Mouse (Mus musculus): ENCODE measurements around the gene Tmem52. TPM values are rescaled to one million over a fixed set of nuclear protein-coding genes. Genes with fewer than 3 reads are reported as not detected.

Tmem52 gene
- polyA plus RNA-seq, 1 experiment from 2014 or later = 16.2 TPM

- Histone ChIP-seq H3K4me3 (ENCODE audit: low read depth, low read length) (no peak overlapping the region), H3K27ac (ENCODE audit: low read depth, low read length) (no peak overlapping the region), H3K4me2 (replicated peaks; ENCODE audit: low read depth) (no peak overlapping the region), H3K9me3 (ENCODE audit: control insufficient read depth) (no peaks in the 10 kb centered on the region), H3K4me1 (replicated peaks; ENCODE audit: control insufficient read depth, insufficient read depth, low read length) (no peaks in the 10 kb centered on the region; the same call in 1 of the 2 replicates), H3K36me3 (ENCODE audit: control insufficient read depth, insufficient read depth) (no peaks in the 10 kb centered on the region), H3K27me3 (replicated peaks; ENCODE audit: control insufficient read depth, insufficient read depth, low read length) (no peaks in the 10 kb centered on the region), H3K9ac (ENCODE audit: low read depth, low read length) (no peak overlapping the region)
- TF ChIP-seq CTCF (IDR thresholded peaks at IDR 0.05; ENCODE audit: low read depth) = no peak
- 83% methylated on average over 6 of the region's 6 CpGs for WGBS
- ATAC-seq = no peak
Measured at GRCm38 (mm10) chr4:155463611-155464010, 5.3 kb upstream of the Tmem52 start.

- no peak for TF ChIP-seq CTCF (IDR thresholded peaks at IDR 0.05; ENCODE audit: low read depth)
- H3K4me1 ChIP-seq (replicated peaks; ENCODE audit: control insufficient read depth, insufficient read depth, low read length) = no peaks in the 10 kb centered on the region; the same call in 1 of the 2 replicates
- no peak overlapping the region for H3K4me3 ChIP-seq (ENCODE audit: low read depth, low read length)
- ATAC-seq = no peak
- H3K9me3 ChIP-seq (ENCODE audit: control insufficient read depth) = no peaks in the 10 kb centered on the region
- WGBS = 83% methylated on average over 4 of the region's 4 CpGs
- no peak overlapping the region for H3K4me2 ChIP-seq (replicated peaks; ENCODE audit: low read depth)
- no peak overlapping the region for H3K27ac ChIP-seq (ENCODE audit: low read depth, low read length)
- H3K27me3 ChIP-seq (replicated peaks; ENCODE audit: control insufficient read depth, insufficient read depth, low read length) = no peaks in the 10 kb centered on the region
- no peaks in the 10 kb centered on the region for H3K36me3 ChIP-seq (ENCODE audit: control insufficient read depth, insufficient read depth)
- no peak overlapping the region for H3K9ac ChIP-seq (ENCODE audit: low read depth, low read length)
Measured at GRCm38 (mm10) chr4:155464061-155464460, 4.9 kb upstream of the Tmem52 start.

- TF ChIP-seq CTCF (IDR thresholded peaks at IDR 0.05; ENCODE audit: low read depth) = no peak
- Histone ChIP-seq H3K27ac (ENCODE audit: low read depth, low read length) (no peak overlapping the region), H3K9ac (ENCODE audit: low read depth, low read length) (no peak overlapping the region), H3K9me3 (ENCODE audit: control insufficient read depth) (no peaks in the 10 kb centered on the region), H3K4me3 (ENCODE audit: low read depth, low read length) (no peak overlapping the region), H3K4me1 (replicated peaks; ENCODE audit: control insufficient read depth, insufficient read depth, low read length) (no peaks in the 10 kb centered on the region; the same call in 1 of the 2 replicates), H3K36me3 (ENCODE audit: control insufficient read depth, insufficient read depth) (no peaks in the 10 kb centered on the region), H3K4me2 (replicated peaks; ENCODE audit: low read depth) (no peak overlapping the region), H3K27me3 (replicated peaks; ENCODE audit: control insufficient read depth, insufficient read depth, low read length) (no peaks in the 10 kb centered on the region)
- no peak for ATAC-seq
- 69% methylated on average over 6 of the region's 6 CpGs for WGBS
Measured at GRCm38 (mm10) chr4:155465607-155466006, 3.3 kb upstream of the Tmem52 start.

GRCm38 (mm10) chr4:155466080-155466479, 2.8 kb upstream of the Tmem52 start:
- H3K27ac ChIP-seq (ENCODE audit: low read depth, low read length) = no peak overlapping the region
- H3K9ac ChIP-seq (ENCODE audit: low read depth, low read length) = no peak overlapping the region
- H3K36me3 ChIP-seq (ENCODE audit: control insufficient read depth, insufficient read depth) = no peaks in the 10 kb centered on the region
- no peaks in the 10 kb centered on the region for H3K27me3 ChIP-seq (replicated peaks; ENCODE audit: control insufficient read depth, insufficient read depth, low read length)
- H3K4me2 ChIP-seq (replicated peaks; ENCODE audit: low read depth) = no peak overlapping the region
- TF ChIP-seq CTCF (IDR thresholded peaks at IDR 0.05; ENCODE audit: low read depth) = no peak
- no peak for ATAC-seq
- WGBS = 85% methylated on average over 5 of the region's 5 CpGs
- H3K4me1 ChIP-seq (replicated peaks; ENCODE audit: control insufficient read depth, insufficient read depth, low read length) = no peaks in the 10 kb centered on the region; the same call in 1 of the 2 replicates
- H3K4me3 ChIP-seq (ENCODE audit: low read depth, low read length) = no peak overlapping the region
- no peaks in the 10 kb centered on the region for H3K9me3 ChIP-seq (ENCODE audit: control insufficient read depth)

GRCm38 (mm10) chr4:155467237-155468010, 1.5 kb upstream of the Tmem52 start:
- Histone ChIP-seq H3K4me3 (ENCODE audit: low read depth, low read length) (no peak overlapping the region), H3K27me3 (replicated peaks; ENCODE audit: control insufficient read depth, insufficient read depth, low read length) (no peaks in the 10 kb centered on the region), H3K36me3 (ENCODE audit: control insufficient read depth, insufficient read depth) (no peaks in the 10 kb centered on the region), H3K4me2 (replicated peaks; ENCODE audit: low read depth) (no peak overlapping the region), H3K9me3 (ENCODE audit: control insufficient read depth) (no peaks in the 10 kb centered on the region), H3K27ac (ENCODE audit: low read depth, low read length) (no peak overlapping the region), H3K4me1 (replicated peaks; ENCODE audit: control insufficient read depth, insufficient read depth, low read length) (no peaks in the 10 kb centered on the region; the same call in 1 of the 2 replicates), H3K9ac (ENCODE audit: low read depth, low read length) (no peak overlapping the region)
- ATAC-seq = no peak
- TF ChIP-seq CTCF (IDR thresholded peaks at IDR 0.05; ENCODE audit: low read depth) = no peak
- WGBS = 82% methylated on average over 13 of the region's 13 CpGs

GRCm38 (mm10) chr4:155469590-155470262, 812 bp downstream of the Tmem52 start:
- Histone ChIP-seq H3K9me3 (ENCODE audit: control insufficient read depth) (no peaks in the 10 kb centered on the region), H3K9ac (ENCODE audit: low read depth, low read length) (no peak overlapping the region), H3K27ac (ENCODE audit: low read depth, low read length) (no peak overlapping the region), H3K4me1 (replicated peaks; ENCODE audit: control insufficient read depth, insufficient read depth, low read length) (no peaks in the 10 kb centered on the region), H3K4me3 (ENCODE audit: low read depth, low read length) (peak overlapping the region; percentile 38), H3K27me3 (replicated peaks; ENCODE audit: control insufficient read depth, insufficient read depth, low read length) (no peaks in the 10 kb centered on the region), H3K36me3 (ENCODE audit: control insufficient read depth, insufficient read depth) (no peaks in the 10 kb centered on the region), H3K4me2 (replicated peaks; ENCODE audit: low read depth) (peak overlapping the region; percentile 83)
- TF ChIP-seq CTCF (IDR thresholded peaks at IDR 0.05; ENCODE audit: low read depth) = no peak
- WGBS = 84% methylated on average over 18 of the region's 18 CpGs
- no peak; the same call in 1 of the 2 replicates for ATAC-seq

All from intestine, postnatal 0 days (tissue).